10 mouse cellular contexts compared by ENCODE assay signal in genomic region chr15:6705351-6705901, GRCm38 (mm10). TPM values are rescaled to one million over a fixed set of nuclear protein-coding genes. Genes with fewer than 3 reads are reported as not detected.
A peak's percentile ranks its signal among the peaks of the same experiment; 100 is the strongest.
DNase-seq lines count a peak whose midpoint lies in the region; ATAC-seq lines count a peak whose summit lies in the region.
"Had no signal": no experiment of that assay in that cellular context is flagged by ENCODE, and none has a peak within 500 bp of the region (broad histone marks: within the 10 kb centered on the region; RNA-seq: fewer than 3 reads in every experiment).

No protein-coding gene starts in this region.

- no peak for ATAC-seq in CD4-positive, CD25-positive, alpha-beta regulatory T cell, adult 4 months
- peak; percentile 40 to 64; a peak in 3 of 4 replicates for ATAC-seq in hematopoietic stem cell, adult 5-6 weeks (replicated peaks in 1 of 2; ENCODE audit: insufficient read depth in 1 of 2, low FRiP score in 2 of 2, low TSS enrichment in 1 of 2, low read depth in 1 of 2, poor library complexity in 2 of 2, severe bottlenecking in 2 of 2)
- peak; percentile 65 for ATAC-seq in megakaryocyte progenitor cell, adult 5-6 weeks (replicated peaks; ENCODE audit: poor library complexity)
- no peak for ATAC-seq in frontal cortex, adult (ENCODE audit: low TSS enrichment)

- intact Hi-C loops in left cerebral cortex, postnatal 4 days (cut with DNase I): no loop called here

- DNase-seq in CD4-positive, CD25-positive, alpha-beta regulatory T cell, adult 2 months (ENCODE audit: low read depth, low spot score): peak; percentile 26
- peak; percentile 33 for DNase-seq in CD4-positive helper T cell, adult 2 months (ENCODE audit: low read depth, low spot score)
- DNase-seq in left cerebral cortex, postnatal 4 days: no peak
- DNase-seq in frontal cortex, postnatal 10 days (ENCODE audit: low spot score in 2 of 2): no peak
- DNase-seq: gastrocnemius, adult 2 months; retina, postnatal 1 day had no signal

RNA-seq across cellular contexts. Expression of gene Rictor, which starts 2.8 kb away (rescaled TPM):
- polyA plus RNA-seq in CD4-positive, CD25-positive, alpha-beta regulatory T cell, adult 4 months (2017; shearing (Covaris generic)): 10 to 100 TPM; 27.3 to 30.9 TPM
- 61.0 and 64.8 TPM in 2 replicates for total RNA-seq in hematopoietic stem cell, adult 5-6 weeks (2017)
- 26.0 and 29.8 TPM in 2 replicates for total RNA-seq in megakaryocyte progenitor cell, adult 5-6 weeks (2015)
- total RNA-seq in megakaryocyte progenitor cell, adult 5-6 weeks (2017): 19.4 and 29.6 TPM in 2 replicates
- total RNA-seq in left cerebral cortex, postnatal 4 days (2021): 10 to 100 TPM; 38.4 to 39.9 TPM

Comparison
In these comparisons a context has a peak if more than half of its experiments do, and no peak if none do; other contexts are left out.
1. DNase-seq: peak in CD4-positive, CD25-positive, alpha-beta regulatory T cell, adult 2 months (single experiment) and CD4-positive helper T cell, adult 2 months (single experiment); none in left cerebral cortex, postnatal 4 days (single experiment) and frontal cortex, postnatal 10 days (0 of 2).
2. ATAC-seq: peak in hematopoietic stem cell, adult 5-6 weeks (2 of 2) and megakaryocyte progenitor cell, adult 5-6 weeks (single experiment); none in CD4-positive, CD25-positive, alpha-beta regulatory T cell, adult 4 months (single experiment) and frontal cortex, adult (single experiment).